Mouse (Mus musculus): Measurements from ENCODE around the gene Fuz.
"Not testable (repeated sequence)": the region's sequence is repeated elsewhere in the genome, so short reads cannot be mapped to it uniquely, and the experiment has no call there.

Gene Fuz

GRCm38 (mm10) chr7:44860576-44861428 lies 35.1 kb upstream of the Fuz start:
- peak; percentile 41 for DNase-seq (ENCODE audit: low read depth, low spot score)

- DNase-seq (ENCODE audit: low read depth, low spot score): no peak
Observed at GRCm38 (mm10) chr7:44861429-44861816, 34.5 kb upstream of the Fuz start.

GRCm38 (mm10) chr7:44862434-44862833 lies 33.4 kb upstream of the Fuz start:
- DNase-seq (ENCODE audit: low read depth, low spot score): no peak

- DNase-seq (ENCODE audit: low read depth, low spot score): no peak
Observed at GRCm38 (mm10) chr7:44863210-44863609, 32.7 kb upstream of the Fuz start.

GRCm38 (mm10) chr7:44863982-44864494 lies 31.8 kb upstream of the Fuz start:
- DNase-seq (ENCODE audit: low read depth, low spot score): no peak

- no peak for DNase-seq (ENCODE audit: low read depth, low spot score)
Observed at GRCm38 (mm10) chr7:44864595-44865542, 31.0 kb upstream of the Fuz start.

- no peak for DNase-seq (ENCODE audit: low read depth, low spot score)
Observed at GRCm38 (mm10) chr7:44866276-44867009, 29.4 kb upstream of the Fuz start.

- no peak for DNase-seq (ENCODE audit: low read depth, low spot score)
Observed at GRCm38 (mm10) chr7:44867010-44867702, 28.7 kb upstream of the Fuz start.

GRCm38 (mm10) chr7:44867802-44868201 lies 28.1 kb upstream of the Fuz start:
- DNase-seq (ENCODE audit: low read depth, low spot score): no peak

GRCm38 (mm10) chr7:44868465-44868864 lies 27.4 kb upstream of the Fuz start:
- DNase-seq (ENCODE audit: low read depth, low spot score): no peak

- no peak for DNase-seq (ENCODE audit: low read depth, low spot score)
Observed at GRCm38 (mm10) chr7:44868919-44869696, 26.8 kb upstream of the Fuz start.

- peak; percentile 42 for DNase-seq (ENCODE audit: low read depth, low spot score)
Observed at GRCm38 (mm10) chr7:44869697-44870528, 26.0 kb upstream of the Fuz start, which contains the start of gene Ptov1. Gene Ptov1 (minus strand): TSS chr7:44869788.

- DNase-seq (ENCODE audit: low read depth, low spot score): no peak
Observed at GRCm38 (mm10) chr7:44870614-44871013, 25.3 kb upstream of the Fuz start.

- no peak for DNase-seq (ENCODE audit: low read depth, low spot score)
Observed at GRCm38 (mm10) chr7:44871181-44871580, 24.7 kb upstream of the Fuz start.

- DNase-seq (ENCODE audit: low read depth, low spot score): not testable (repeated sequence)
Observed at GRCm38 (mm10) chr7:44871774-44872173, 24.1 kb upstream of the Fuz start.

- DNase-seq (ENCODE audit: low read depth, low spot score): no peak
Observed at GRCm38 (mm10) chr7:44877833-44878232, 18.0 kb upstream of the Fuz start.

- no peak for DNase-seq (ENCODE audit: low read depth, low spot score)
Observed at GRCm38 (mm10) chr7:44883036-44883435, 12.8 kb upstream of the Fuz start.

GRCm38 (mm10) chr7:44884637-44885036 lies 11.2 kb upstream of the Fuz start:
- no peak for DNase-seq (ENCODE audit: low read depth, low spot score)

GRCm38 (mm10) chr7:44886964-44887363 lies 8.9 kb upstream of the Fuz start:
- no peak for DNase-seq (ENCODE audit: low read depth, low spot score)
